Mouse (Mus musculus) cerebellum, postnatal 25 days (tissue): ENCODE measurements around the gene Accs.
A peak's percentile ranks its signal among the peaks of the same experiment; 100 is the strongest.

Source experiments
- DNase-seq, 2 experiments: peaks; one replicate each; pipeline ENCODE4 v3.0.0; 2021; ENCODE audit warnings: mixed read lengths in 2 of 2

Accs gene

DNA sequence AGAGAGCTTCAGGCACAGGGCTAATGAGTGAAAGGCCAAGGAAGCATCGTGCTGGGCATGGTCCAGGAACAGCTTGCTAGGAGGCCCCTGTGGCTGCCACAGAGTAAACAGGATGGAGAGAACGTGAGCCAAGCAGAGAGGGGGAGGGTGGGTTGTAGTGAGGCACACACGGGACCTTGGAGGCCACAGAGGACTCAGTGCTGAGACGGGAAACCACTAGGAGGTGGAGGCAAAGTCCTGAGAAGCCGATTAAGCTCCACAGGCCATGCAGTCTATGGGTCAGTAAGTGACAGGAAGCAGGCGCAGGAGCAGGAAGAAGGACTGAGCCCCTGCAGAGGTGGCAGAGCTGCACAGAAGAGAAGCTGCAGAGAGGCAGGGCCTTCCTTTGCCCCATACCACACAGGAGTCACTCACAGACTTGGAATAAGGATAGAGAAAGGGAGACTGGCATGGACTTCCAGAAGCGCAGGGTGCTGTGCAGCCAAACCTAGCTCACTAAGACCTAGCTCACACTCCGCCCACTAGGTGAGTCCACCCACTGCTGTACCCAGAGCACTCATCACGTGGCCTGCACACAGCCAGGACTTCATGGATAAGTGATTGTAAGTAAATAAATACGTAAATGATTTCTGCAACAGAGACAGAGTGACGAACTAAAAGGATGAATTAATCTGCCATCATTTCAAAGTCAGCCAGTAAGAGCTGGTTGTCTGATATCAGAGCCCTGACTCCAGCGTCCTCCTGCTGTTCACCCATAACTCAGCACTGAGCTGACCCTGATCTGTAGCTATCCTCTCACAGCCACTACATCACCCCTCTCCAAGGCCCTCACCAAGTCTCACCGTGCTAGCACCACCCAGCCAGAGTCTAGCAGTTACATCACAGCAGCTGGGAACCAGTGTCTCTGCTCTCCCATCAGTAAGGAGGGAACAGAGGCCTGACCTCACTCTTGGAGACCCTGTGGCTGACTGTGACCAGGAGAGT, 57.9 kb downstream of the Accs start:
- DNase-seq, result peak; percentile 93 to 95

DNA sequence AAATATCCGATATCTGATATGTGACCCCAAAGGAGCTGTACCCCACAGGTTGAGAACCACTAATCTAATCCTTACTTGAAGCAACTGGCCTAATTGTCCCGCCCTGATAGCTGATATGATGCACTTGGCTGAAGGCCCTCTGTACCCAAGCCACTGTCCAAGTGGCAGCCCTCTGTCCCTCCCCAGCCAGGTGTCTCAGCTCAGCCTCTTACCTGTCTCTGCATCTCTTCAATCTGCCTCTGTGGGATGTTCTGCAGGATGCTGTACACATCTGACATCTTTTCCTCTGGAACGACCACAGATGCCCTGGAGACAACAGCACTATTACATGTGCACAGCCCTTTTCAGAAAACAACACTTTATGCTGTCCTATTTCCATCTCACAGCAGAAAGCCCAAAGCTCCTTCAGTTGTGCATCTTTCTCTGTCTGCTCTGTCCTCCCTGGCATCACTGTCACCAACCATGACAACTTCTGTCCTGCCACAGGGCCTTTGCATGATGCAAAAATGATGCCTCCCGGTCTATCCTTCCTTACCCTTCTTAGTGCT, 58.9 kb downstream of the Accs start:
- peak; percentile 71 to 72 for DNase-seq

DNA sequence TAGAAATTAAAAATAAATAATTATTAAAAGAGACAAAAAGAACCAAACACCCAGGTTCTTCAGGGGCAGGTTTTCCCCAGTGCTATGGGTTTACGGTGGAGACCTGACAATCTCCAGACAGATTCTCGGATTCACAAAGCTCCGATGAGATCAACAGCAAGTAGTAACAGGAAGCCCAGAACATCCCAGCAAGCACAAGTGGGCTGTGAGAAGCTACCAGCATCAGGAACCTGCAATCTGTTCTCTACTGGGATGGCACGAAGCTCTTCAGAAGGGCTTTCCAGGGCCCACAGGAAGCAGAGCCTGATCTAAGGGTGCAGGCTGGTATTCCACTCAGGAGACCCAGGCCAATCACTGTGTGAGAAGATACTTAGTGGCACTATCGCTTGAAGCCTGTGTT, 61.2 kb downstream of the Accs start:
- DNase-seq, result no peak

DNA sequence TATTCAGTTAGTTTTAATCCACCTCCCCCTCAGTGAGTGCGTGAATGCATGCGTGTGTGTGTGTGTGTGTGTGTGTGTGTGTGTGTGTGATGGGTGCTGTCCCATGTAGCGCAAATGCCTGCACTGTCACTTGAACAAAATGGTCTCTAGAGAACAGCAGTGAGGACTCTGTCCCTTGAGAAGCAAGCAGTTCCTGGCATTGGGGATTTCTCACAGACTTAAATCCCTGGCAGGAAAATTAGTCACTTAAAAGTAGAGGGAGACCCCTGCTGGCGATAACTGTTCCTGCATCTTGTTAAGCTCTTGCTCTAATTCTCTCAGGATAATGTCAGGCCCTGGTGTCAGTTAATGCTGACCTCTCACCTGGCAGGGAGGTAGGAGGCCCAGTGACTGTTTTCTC, 63.6 kb downstream of the Accs start:
- DNase-seq, result peak; percentile 87 to 91

DNA sequence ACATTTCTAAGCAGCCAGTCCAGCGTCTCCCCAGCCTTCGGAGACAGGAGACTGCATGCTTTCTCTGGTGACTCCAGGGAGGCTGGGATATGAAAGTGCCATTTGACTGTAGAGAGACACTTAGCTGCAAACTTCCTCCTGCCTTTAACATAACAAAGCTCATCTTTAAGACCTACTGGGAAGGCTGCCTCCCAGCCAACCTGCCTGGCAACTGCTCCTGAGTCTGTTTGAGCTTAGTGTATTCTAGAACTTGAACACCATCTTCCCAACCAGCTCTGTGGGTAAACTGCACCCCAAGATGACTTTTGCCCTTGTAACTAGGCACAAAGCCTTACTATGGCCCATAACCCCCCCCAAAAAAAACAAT, 64.3 kb downstream of the Accs start:
- no peak for DNase-seq

DNA sequence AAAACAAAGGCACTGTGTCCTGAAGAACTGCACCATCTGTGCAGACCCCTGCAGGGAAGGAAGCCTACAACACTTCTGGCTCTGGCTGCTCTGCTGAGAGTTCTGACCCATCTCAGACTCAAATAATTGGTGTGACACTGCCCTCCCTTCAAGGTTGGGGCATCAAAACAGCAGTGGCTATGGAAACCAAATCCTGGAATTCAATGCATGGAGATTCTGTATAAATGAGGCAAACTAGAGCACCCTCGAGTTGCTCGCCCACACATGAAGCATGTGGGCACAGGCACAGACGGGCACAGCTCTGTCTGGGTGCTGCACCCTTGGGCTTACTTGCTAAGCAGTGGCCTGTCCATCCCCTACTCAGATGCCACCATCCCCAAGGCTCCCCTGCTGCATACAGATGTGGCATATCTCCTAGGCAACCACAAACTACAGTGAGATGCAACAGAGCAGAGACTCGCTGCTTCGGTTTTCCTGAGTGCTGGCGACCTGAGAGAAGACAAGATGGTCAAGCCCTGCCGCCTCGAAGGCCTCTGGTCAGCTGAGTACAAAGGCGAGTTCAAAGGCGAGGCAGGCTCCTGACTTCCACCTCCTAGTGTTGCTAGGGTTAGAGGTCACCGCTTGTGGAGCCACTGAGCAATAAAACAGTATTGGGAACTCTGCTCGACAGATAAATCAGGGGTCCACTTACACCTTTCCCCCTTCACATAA, 64.9 kb downstream of the Accs start:
- DNase-seq, result peak; percentile 65 to 70

DNA sequence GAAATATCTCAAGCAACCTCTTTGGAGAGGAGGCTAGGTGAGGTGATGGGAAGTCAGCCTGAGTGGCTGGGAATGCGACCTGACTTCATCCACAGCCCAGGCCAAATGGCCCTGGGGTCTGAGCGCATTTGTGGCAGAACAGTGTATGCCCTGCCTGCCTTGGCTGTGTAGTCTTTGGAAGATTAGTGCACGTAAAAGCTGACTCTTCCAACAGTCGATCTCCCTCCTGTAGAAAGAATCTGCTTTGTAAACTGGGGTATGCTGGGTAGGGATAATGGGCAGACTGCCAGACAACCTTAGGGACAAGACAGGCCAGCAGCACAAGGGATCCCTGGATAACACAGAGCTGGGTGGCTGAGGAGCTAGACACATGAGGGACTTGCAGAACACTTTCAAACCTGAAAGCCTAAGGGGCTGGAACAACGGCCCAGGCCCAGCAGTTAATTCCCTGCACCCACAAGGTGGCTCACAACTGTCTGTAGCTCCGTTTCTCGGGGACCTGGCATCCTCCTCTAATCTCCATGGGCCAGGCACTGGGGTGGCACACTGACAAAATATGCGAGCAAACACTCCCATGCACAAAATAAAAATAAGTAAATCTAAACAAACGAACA, 65.7 kb downstream of the Accs start:
- DNase-seq, result peak; percentile 52 to 63
